Mouse (Mus musculus) spleen, adult 2 months (tissue): Measurements from ENCODE around the gene Noxo1.

Source experiments
- CTCF ChIP-seq: fragments of 200-500 bp; IDR thresholded peaks from 2 replicates; pipeline ENCODE4 v1.5.1; 2011; ENCODE audit warnings: mild to moderate bottlenecking, inconsistent platforms; ENCODE audit not compliant: insufficient read depth, insufficient read length, insufficient replicate concordance; ENCODE audit errors: extremely low read depth
- POLR2A ChIP-seq: fragments of 200-500 bp; IDR thresholded peaks from 2 replicates; pipeline ENCODE4 v1.6.1; 2011; ENCODE audit warnings: low read depth, low read length, inconsistent platforms

GRCm38 (mm10) chr17:24676187-24676586 lies 19.8 kb upstream of the Noxo1 start:
- TF ChIP-seq POLR2A (no peak), CTCF (peak; percentile 67; the same call in 1 of the 2 replicates)
